Mouse (Mus musculus) midbrain, postnatal 0 days (tissue): ENCODE measurements at regions not wholly inside any gene's neighbourhood (a gene's known extent, or its start where the extent isn't known, plus 50 kb on each side); places are given as distances from the start of the nearest gene placed in this dataset.

Experiments
- ATAC-seq: fragments of 200-750 bp; cut with Nextera tagmentation; 2 replicates; pipeline ENCODE4 v1.8.0; 2017; ENCODE audit warnings: moderate number of reproducible peaks, mild to moderate bottlenecking, moderate TSS enrichment, moderate library complexity; ENCODE audit not compliant: low FRiP score
- DNase-seq: peaks from one replicate; pipeline ENCODE4 v3.0.0-alpha.2; 2015; ENCODE audit warnings: low spot score
- H3K27ac ChIP-seq: fragments of 300-500 bp; sonication (generic); 2 replicates; pipeline ENCODE4 v1.5.1; 2014; ENCODE audit warnings: low read depth, mild to moderate bottlenecking, low read length, mixed read lengths
- H3K27me3 ChIP-seq: fragments of 300-500 bp; sonication (generic); 2 replicates; pipeline ENCODE4 v1.6.1; 2014; ENCODE audit warnings: low read length, control low read depth, mixed read lengths; ENCODE audit not compliant: insufficient read depth
- H3K36me3 ChIP-seq: fragments of 300-500 bp; sonication (generic); 2 replicates; pipeline ENCODE4 v1.6.1; 2014; ENCODE audit warnings: low read length, control low read depth, mixed read lengths; ENCODE audit not compliant: insufficient read depth
- H3K4me1 ChIP-seq: fragments of 300-500 bp; sonication (generic); 2 replicates; pipeline ENCODE4 v1.6.1; 2014; ENCODE audit warnings: mild to moderate bottlenecking, control low read depth, antibody characterized with exemption, low read length, mixed read lengths; ENCODE audit not compliant: insufficient read depth
- H3K4me2 ChIP-seq: fragments of 300-500 bp; sonication (generic); 2 replicates; pipeline ENCODE4 v1.6.1; 2014; ENCODE audit warnings: low read depth, mild to moderate bottlenecking, low read length, mixed read lengths; ENCODE audit not compliant: poor library complexity, severe bottlenecking
- H3K4me3 ChIP-seq: fragments of 300-500 bp; sonication (generic); 2 replicates; pipeline ENCODE4 v1.5.1; 2014; ENCODE audit warnings: low read depth, mild to moderate bottlenecking, low read length, moderate library complexity
- H3K9ac ChIP-seq: fragments of 300-500 bp; sonication (generic); replicated peaks from 2 replicates; pipeline ENCODE4 v1.6.1; 2014; ENCODE audit warnings: mild to moderate bottlenecking, low read length, moderate library complexity, mixed read lengths; ENCODE audit not compliant: poor library complexity, severe bottlenecking
- H3K9me3 ChIP-seq: fragments of 300-500 bp; sonication (generic); 2 replicates; pipeline ENCODE4 v1.6.1; 2016; ENCODE audit warnings: low read length, control low read depth
- CTCF ChIP-seq: IDR thresholded peaks from 2 replicates; pipeline ENCODE4 v1.5.1; 2016; ENCODE audit warnings: antibody characterized with exemption, mild to moderate bottlenecking
- WGBS: fragments of 180-500 bp; shearing (Covaris S2); extraction: QIAGEN DNeasy Blood & Tissue Kit; methylation state at CpG from one replicate; pipeline ENCODE4 v1.1.7; 2014; 5-methylcytosine and 5-hydroxymethylcytosine counted together

- Histone ChIP-seq H3K27me3 (no peaks in the 10 kb centered on the region), H3K9me3 (no peaks in the 10 kb centered on the region), H3K4me3 (no peak overlapping the region), H3K36me3 (no peaks in the 10 kb centered on the region), H3K9ac (no peak overlapping the region), H3K27ac (no peak overlapping the region), H3K4me1 (peaks cover 6% of the 10 kb centered on the region), H3K4me2 (0 out of 2 replicates have a peak overlapping the region, but pooled peaks have one; percentile 1)
- DNase-seq: peak; percentile 78
- peak; percentile 42; the same call in 1 of the 2 replicates for ATAC-seq
- WGBS: 14% methylated on average over 19 of the region's 19 CpGs
- TF ChIP-seq CTCF: peak; percentile 67
Observed at GRCm38 (mm10) chr4:125921550-125922316, 102.6 kb upstream of the Csf3r start.

- Histone ChIP-seq H3K9ac (no peak overlapping the region), H3K27ac (no peak overlapping the region), H3K4me3 (no peak overlapping the region), H3K4me2 (no peak overlapping the region), H3K27me3 (no peaks in the 10 kb centered on the region; the same call in 1 of the 2 replicates), H3K4me1 (peaks cover 6% of the 10 kb centered on the region), H3K36me3 (no peaks in the 10 kb centered on the region), H3K9me3 (no peaks in the 10 kb centered on the region)
- ATAC-seq (no peak), DNase-seq (no peak)
- no peak for TF ChIP-seq CTCF
- WGBS: 20% methylated on average over 11 of the region's 11 CpGs
Observed at GRCm38 (mm10) chr4:125922317-125922878, 102.0 kb upstream of the Csf3r start.

GRCm38 (mm10) chr4:125923225-125923624 is 101.1 kb upstream of the Csf3r start:
- peak; percentile 52 for DNase-seq
- 15% methylated on average over 7 of the region's 7 CpGs for WGBS
- no peaks in the 10 kb centered on the region for H3K36me3 ChIP-seq
- H3K9ac ChIP-seq: no peak overlapping the region
- H3K4me1 ChIP-seq: peaks cover 6% of the 10 kb centered on the region
- ATAC-seq: peak; percentile 10; the same call in 1 of the 2 replicates
- no peak overlapping the region for H3K4me2 ChIP-seq
- no peaks in the 10 kb centered on the region; the same call in 1 of the 2 replicates for H3K27me3 ChIP-seq
- H3K4me3 ChIP-seq: no peak overlapping the region
- H3K9me3 ChIP-seq: no peaks in the 10 kb centered on the region
- no peak for TF ChIP-seq CTCF
- H3K27ac ChIP-seq: no peak overlapping the region

GRCm38 (mm10) chr4:125928196-125928595 is 96.2 kb upstream of the Csf3r start:
- no peak overlapping the region for H3K4me2 ChIP-seq
- ATAC-seq (no peak), DNase-seq (no peak)
- H3K27ac ChIP-seq: no peak overlapping the region
- H3K4me3 ChIP-seq: no peak overlapping the region
- no peak overlapping the region for H3K9ac ChIP-seq
- H3K27me3 ChIP-seq: no peaks in the 10 kb centered on the region; the same call in 1 of the 2 replicates
- no peaks in the 10 kb centered on the region for H3K9me3 ChIP-seq
- no peak for TF ChIP-seq CTCF
- no peaks in the 10 kb centered on the region for H3K36me3 ChIP-seq
- WGBS: 36% methylated on average over 4 of the region's 4 CpGs
- H3K4me1 ChIP-seq: peaks cover 2% of the 10 kb centered on the region; the same call in 1 of the 2 replicates

GRCm38 (mm10) chr4:125929122-125929772 is 95.1 kb upstream of the Csf3r start:
- TF ChIP-seq CTCF: no peak
- Histone ChIP-seq H3K9me3 (no peaks in the 10 kb centered on the region), H3K9ac (no peak overlapping the region), H3K36me3 (no peaks in the 10 kb centered on the region), H3K27me3 (peaks cover 3% of the 10 kb centered on the region; the same call in 1 of the 2 replicates), H3K4me3 (no peak overlapping the region), H3K4me1 (no peaks in the 10 kb centered on the region), H3K4me2 (no peak overlapping the region), H3K27ac (no peak overlapping the region)
- ATAC-seq: no peak
- WGBS: 70% methylated on average over 17 of the region's 17 CpGs
- DNase-seq: no peak

- Histone ChIP-seq H3K36me3 (no peaks in the 10 kb centered on the region), H3K4me3 (no peak overlapping the region), H3K27me3 (peaks cover 3% of the 10 kb centered on the region; the same call in 1 of the 2 replicates), H3K9ac (no peak overlapping the region), H3K9me3 (no peaks in the 10 kb centered on the region), H3K4me2 (no peak overlapping the region), H3K4me1 (no peaks in the 10 kb centered on the region), H3K27ac (no peak overlapping the region)
- DNase-seq: no peak
- TF ChIP-seq CTCF: no peak
- ATAC-seq: no peak
- 60% methylated on average over 10 of the region's 10 CpGs for WGBS
Observed at GRCm38 (mm10) chr4:125930764-125931163, 93.6 kb upstream of the Csf3r start.
